Mouse (Mus musculus): Measurements from ENCODE around the gene Kat7.

DNA sequence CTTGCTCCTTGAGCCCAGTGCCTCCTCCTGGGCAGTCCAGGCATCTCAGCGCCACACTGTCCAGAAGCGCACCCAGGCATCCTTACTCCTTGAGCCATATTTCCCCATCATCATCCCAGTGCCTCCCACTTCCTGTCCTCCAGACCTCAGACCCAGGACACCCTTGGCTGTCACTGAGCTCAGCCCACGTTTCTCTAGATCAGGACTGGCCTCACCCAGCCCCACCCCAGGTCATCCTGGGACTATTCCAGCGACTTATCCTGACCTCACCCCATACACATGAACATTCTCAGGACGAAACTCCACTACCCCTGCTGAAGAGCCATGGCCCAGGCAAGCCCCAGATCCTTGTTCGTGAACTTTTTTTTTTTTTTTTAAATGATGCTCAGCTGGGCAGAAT lies 54.3 kb downstream of the Kat7 start:
- no peak for TF ChIP-seq CTCF (IDR thresholded peaks at IDR 0.05; ENCODE audit: extremely low read depth, insufficient read depth, low read length)
- TF ChIP-seq POLR2A (IDR thresholded peaks at IDR 0.05; ENCODE audit: extremely low read depth, insufficient read depth, low read length), result no peak
